Mouse (Mus musculus) cerebellum, adult (tissue): ENCODE measurements around the gene Rnf39.

Source experiments
- ATAC-seq: cut with Nextera tagmentation; 2 replicates; pipeline ENCODE4 v1.9.2; 2017; ENCODE audit warnings: mild to moderate bottlenecking, moderate library complexity, mixed read lengths; ENCODE audit not compliant: insufficient number of reproducible peaks, low FRiP score, low TSS enrichment

The Rnf39 gene

GRCm38 (mm10) chr17:36931806-36932205, 10.9 kb upstream of the Rnf39 start:
- no peak for ATAC-seq

DNA sequence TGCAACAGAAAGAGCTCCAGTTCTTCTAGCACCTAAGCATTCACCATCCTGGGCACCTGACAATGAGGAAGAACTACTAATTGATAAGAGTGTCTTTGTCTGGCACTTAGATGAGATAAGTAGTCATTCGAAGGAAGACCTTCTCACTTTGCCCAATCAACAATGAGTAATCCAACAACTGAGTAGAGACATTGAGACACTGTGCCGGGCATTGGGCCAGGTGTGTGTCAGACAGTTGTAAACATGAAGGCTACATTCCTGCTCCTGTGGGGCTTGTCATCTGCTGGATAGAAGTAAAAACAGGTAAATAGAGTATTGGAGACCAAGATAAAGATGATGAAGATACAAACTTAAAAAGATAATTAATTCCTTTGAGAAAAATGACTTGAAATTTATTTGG, 4.7 kb upstream of the Rnf39 start:
- ATAC-seq, result no peak

DNA sequence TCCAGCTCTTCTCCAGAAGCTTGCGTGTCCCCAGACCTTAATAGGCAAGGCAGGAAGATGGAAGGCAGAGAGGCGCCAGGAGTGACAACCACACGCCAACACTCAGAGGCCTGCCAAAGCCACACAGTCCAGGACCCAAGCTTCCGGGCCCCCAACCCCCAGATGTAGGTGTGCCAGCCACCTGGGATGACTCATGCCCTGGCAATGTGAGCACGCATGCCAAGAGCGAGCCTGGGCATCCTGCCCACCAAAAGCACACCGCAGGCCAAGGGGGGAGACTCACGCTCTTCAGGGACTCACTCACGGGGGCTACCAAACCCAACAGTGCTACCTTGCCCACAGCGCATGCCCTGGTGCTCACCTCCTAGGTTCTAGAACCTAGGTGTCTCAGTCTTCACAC, 327 bp upstream of the Rnf39 start:
- peak; percentile 70 for ATAC-seq

GRCm38 (mm10) chr17:36943691-36944090, 973 bp downstream of the Rnf39 start:
- no peak for ATAC-seq

GRCm38 (mm10) chr17:36944121-36944775, 1.5 kb downstream of the Rnf39 start:
- no peak for ATAC-seq

DNA sequence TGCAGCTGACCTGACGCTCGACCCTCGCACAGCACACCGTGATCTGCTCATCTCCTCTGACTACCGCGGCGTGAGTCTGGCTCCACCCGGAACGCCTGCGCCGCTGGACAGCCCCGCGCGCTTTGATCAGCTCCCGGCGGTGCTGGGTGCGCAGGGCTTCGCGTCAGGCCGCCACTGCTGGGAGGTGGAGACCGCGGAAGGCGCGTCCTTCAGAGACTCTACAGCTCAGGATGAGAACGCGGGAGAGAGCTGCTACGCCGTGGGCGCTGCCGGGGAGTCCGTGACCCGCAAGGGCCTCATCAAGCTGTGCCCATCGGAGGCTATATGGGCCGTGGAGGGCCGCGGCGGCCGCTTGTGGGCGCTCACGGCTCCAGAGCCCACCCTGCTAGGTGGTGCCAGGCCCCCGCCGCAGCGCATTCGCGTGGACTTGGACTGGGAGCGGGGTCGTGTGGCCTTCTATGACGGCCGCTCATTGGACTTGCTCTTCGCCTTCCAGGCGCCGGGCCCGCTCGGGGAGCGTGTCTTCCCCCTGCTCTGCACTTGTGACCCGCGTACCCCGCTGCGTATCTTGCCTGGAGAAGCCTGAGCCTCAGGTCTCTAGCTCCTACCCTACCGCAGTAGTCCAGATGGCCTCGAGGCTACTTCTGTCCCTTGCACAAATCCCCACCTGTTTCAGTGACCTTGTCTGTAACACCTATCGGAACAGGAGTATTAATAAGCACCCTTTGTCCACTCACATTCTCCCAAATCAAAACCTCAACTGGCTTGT, 4.5 kb downstream of the Rnf39 start:
- peak; percentile 9; the same call in 1 of the 2 replicates for ATAC-seq

GRCm38 (mm10) chr17:36948286-36948685, 5.6 kb downstream of the Rnf39 start:
- no peak for ATAC-seq

GRCm38 (mm10) chr17:36949265-36949664, 6.5 kb downstream of the Rnf39 start:
- ATAC-seq, result no peak

GRCm38 (mm10) chr17:36950981-36951947, 8.5 kb downstream of the Rnf39 start, which contains the start of gene Ppp1r11:
TSS of gene Ppp1r11 (minus strand) at chr17:36951741.
- peak; percentile 95 for ATAC-seq

DNA sequence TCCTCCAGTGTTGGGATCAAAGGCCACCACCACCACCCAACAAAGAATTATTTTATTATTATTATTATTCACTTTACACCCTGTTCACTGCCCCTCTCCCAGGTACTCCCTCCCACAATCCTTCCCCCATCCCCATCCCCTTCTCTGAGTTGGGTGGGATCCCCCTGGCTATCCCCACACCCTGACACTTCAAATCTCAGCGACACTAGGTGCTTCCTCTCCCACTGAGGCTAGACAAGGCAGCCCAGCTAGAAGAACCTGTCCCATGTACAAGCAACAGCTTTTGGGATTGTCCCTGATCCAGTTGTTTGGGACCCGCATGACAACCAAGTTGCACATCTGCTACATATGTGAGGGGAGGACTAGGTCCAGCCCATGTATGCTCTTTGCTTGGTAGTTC, 9.9 kb downstream of the Rnf39 start:
- no peak for ATAC-seq

DNA sequence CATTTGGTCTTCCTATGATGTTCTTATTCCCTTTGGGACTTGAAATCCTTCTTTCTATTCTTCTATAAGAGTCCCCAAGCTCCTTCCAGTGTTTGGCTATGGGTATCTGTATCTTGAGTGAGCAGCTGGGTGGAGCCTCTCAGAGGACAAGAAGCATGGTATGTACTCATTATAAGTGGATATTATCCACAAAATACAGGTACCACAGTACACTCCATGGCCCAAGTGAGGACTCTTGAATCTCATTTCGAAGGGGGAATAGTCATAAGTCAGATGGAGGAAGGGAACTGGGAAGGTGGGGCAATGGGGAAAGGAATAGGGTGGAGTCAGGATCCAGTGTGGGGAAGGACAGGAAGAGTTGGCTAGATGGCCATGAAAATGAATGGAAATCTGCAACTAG, 10.3 kb downstream of the Rnf39 start:
- ATAC-seq, result no peak

GRCm38 (mm10) chr17:36957999-36958743, 15.5 kb downstream of the Rnf39 start, which contains the start of the genes Znrd1 and Znrd1as:
TSS of gene Znrd1 (minus strand) at chr17:36958559.
TSS of gene Znrd1as (plus strand) at chr17:36958592.
- peak; percentile 99 for ATAC-seq

GRCm38 (mm10) chr17:36958884-36959283, 16.2 kb downstream of the Rnf39 start:
- ATAC-seq, result no peak

DNA sequence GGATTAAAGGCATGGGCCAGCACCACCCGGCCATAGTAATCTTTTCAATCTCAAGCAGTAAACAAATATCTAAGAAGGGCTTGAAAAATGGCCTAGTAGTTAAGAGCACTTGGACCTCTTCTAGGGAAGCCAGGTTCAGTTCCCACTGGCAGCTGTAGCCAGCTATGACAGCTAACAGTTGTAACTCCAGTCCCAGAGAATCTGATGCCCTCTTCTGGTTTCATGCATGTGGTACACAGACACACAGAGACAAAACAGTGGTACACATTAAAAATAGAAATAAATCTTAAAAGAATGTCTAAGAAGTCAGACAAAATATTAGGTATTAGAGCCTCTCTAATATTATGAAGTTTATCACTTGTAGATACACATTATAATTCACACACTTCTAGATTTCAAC, 18.4 kb downstream of the Rnf39 start:
- no peak for ATAC-seq

DNA sequence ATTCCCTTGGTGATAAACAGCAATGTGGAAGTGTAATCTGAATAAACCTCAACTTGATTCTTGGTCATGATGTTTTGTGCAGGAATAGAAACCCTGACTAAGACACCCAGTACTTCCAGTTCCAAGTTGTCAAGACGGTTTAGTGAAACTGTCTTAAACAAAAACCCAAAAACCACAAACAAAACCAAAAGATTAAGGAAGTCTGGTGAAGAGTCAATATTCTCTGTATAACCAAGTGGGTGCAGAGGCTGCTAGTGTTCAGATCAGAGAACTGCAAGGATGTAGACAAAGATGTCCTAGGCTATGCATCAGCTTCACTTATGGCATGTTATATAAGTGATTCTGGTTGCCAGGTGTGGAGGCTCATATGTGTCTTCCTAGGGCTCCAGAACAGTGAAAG, 24.2 kb downstream of the Rnf39 start:
- no peak for ATAC-seq

GRCm38 (mm10) chr17:36970316-36970890, 27.7 kb downstream of the Rnf39 start:
- ATAC-seq, result no peak

DNA sequence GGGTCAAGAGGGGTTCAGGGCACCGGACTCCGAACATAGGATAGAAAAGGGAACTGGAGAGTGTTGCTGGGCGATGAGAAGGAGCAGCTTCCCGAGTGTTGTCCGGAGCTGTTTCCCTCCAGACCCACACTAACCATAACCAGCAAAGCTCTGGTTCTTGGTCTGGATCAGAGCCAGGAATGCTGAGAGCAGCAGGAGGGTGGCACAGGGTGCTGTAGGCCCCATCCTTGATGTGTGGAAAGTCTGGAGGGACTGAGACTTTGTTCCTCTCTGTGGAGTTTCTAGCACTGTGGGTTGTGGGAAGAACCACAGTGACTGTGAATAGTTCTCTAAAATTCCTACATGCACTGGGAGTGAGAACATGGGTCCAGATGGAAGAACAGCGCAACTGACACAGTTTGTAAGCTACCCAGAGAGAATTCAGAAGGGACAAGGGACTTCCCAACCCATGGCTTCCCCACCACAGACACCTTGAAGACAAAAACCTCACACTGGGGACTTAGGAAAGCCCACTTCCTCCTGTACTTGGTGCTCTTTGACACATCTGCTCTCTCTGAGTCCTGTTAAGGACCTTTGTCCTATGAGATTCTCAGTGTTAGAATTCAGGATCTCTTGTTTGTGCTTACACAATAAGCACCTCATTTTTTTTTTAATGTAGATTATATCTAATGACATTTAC, 28.6 kb downstream of the Rnf39 start:
- no peak for ATAC-seq

GRCm38 (mm10) chr17:36972791-36973190, 30.1 kb downstream of the Rnf39 start:
- ATAC-seq, result no peak

GRCm38 (mm10) chr17:36973271-36973787, 30.6 kb downstream of the Rnf39 start:
- no peak for ATAC-seq
